1 mouse cellular context compared by ENCODE assay signal in the genomic region with DNA sequence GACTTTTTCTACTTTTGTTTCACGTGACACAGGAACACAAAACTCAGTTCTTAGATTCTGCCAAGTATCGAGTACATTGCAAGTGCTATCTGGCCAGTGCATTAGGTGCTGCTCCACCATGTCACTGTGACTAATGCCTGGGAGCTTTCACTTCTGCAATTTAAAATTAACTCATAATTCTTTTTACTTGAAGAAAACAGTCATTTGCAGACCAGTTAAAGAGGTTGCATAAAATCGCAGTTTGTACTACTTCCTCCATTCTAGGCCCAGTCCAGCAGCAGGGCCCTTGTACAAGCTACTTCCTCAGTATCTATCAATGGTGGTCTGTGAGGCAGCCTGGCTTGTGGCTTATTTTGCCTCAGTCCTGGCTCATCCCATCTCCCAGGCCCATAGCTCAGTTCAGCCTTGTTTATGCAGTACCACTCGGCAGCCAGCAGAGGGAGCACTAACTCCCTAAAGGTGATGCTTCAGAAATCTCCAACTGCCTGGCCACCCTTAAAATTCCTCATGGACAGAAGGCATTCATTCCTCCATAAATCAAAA.
TF ChIP-seq lines count a peak whose summit lies in the region.

No protein-coding gene starts in this region.

TF ChIP-seq in CH12.LX, 34 proteins besides CTCF, POLR2A, EP300 and RAD21 (continued from another document):
- no peak for TF ChIP-seq TBP (conservative IDR thresholded peaks at IDR 0.05; ENCODE audit: low read depth, low read length)
